Mouse (Mus musculus) hindbrain, embryonic 10.5 days (tissue): ENCODE results near the gene 4930562C15Rik. TPM values are rescaled to one million over a fixed set of nuclear protein-coding genes. Genes with fewer than 3 reads are reported as not detected.

Experiments
- DNase-seq: peaks from one replicate; pipeline ENCODE4 v3.0.0-alpha.2; 2017; ENCODE audit warnings: low spot score
- H3K27ac ChIP-seq: fragments of 300-500 bp; sonication (generic); 2 replicates; pipeline ENCODE4 v1.5.1; 2016; ENCODE audit warnings: mild to moderate bottlenecking, moderate library complexity
- H3K27me3 ChIP-seq: fragments of 300-500 bp; sonication (generic); 2 replicates; pipeline ENCODE4 v1.6.1; 2016; ENCODE audit warnings: mild to moderate bottlenecking; ENCODE audit not compliant: poor library complexity, insufficient read depth, severe bottlenecking
- H3K36me3 ChIP-seq: fragments of 300-500 bp; sonication (generic); 2 replicates; pipeline ENCODE4 v1.6.1; 2016; ENCODE audit warnings: mild to moderate bottlenecking, moderate library complexity
- H3K4me1 ChIP-seq: fragments of 300-500 bp; sonication (generic); replicated peaks from 2 replicates; pipeline ENCODE4 v1.6.1; 2016; ENCODE audit warnings: mild to moderate bottlenecking
- H3K4me3 ChIP-seq: fragments of 300-500 bp; sonication (generic); 2 replicates; pipeline ENCODE4 v1.5.1; 2016; ENCODE audit warnings: mild to moderate bottlenecking, moderate library complexity
- H3K9me3 ChIP-seq: fragments of 300-500 bp; sonication (generic); 2 replicates; pipeline ENCODE4 v1.6.1; 2016; ENCODE audit warnings: mild to moderate bottlenecking, moderate library complexity
- WGBS: fragments of 180-500 bp; shearing (Covaris S2); methylation state at CpG from one replicate; pipeline ENCODE4 v1.1.7; 2016; 5-methylcytosine and 5-hydroxymethylcytosine counted together
- polyA plus RNA-seq: library from polyadenylated mRNA; unstranded; fragments of >200 nt; fragmentation: Nextera tagmentation; extraction: Ambion mirVana; gene quantifications from 2 replicates; pipeline ENCODE4 v1.2.1, GENCODE M21; 2016

Gene 4930562C15Rik
- polyA plus RNA-seq, 1 experiment from 2014 or later = 0.55 TPM

GRCm38 (mm10) chr16:4903491-4904102, 68.4 kb downstream of the 4930562C15Rik start:
- Histone ChIP-seq H3K9me3 (no peaks in the 10 kb centered on the region), H3K36me3 (peaks cover 7% of the 10 kb centered on the region), H3K4me3 (no peak overlapping the region), H3K27me3 (no peaks in the 10 kb centered on the region), H3K4me1 (peaks cover 12% of the 10 kb centered on the region), H3K27ac (no peak overlapping the region)
- DNase-seq = no peak
- 87% methylated on average over 6 of the region's 6 CpGs for WGBS

GRCm38 (mm10) chr16:4904878-4905277, 69.7 kb downstream of the 4930562C15Rik start:
- WGBS = 91% methylated on average over 3 of the region's 3 CpGs
- H3K27ac ChIP-seq = no peak overlapping the region
- 0 out of 2 replicates have a peak, but pooled peaks cover 9% of the 10 kb centered on the region for H3K4me1 ChIP-seq
- H3K36me3 ChIP-seq = peaks cover 19% of the 10 kb centered on the region
- DNase-seq = no peak
- H3K4me3 ChIP-seq = no peak overlapping the region
- H3K9me3 ChIP-seq = no peaks in the 10 kb centered on the region
- no peaks in the 10 kb centered on the region for H3K27me3 ChIP-seq

GRCm38 (mm10) chr16:4905591-4905990, 70.4 kb downstream of the 4930562C15Rik start:
- no peak overlapping the region for H3K27ac ChIP-seq
- H3K9me3 ChIP-seq = no peaks in the 10 kb centered on the region
- H3K27me3 ChIP-seq = no peaks in the 10 kb centered on the region
- 0 out of 2 replicates have a peak, but pooled peaks cover 9% of the 10 kb centered on the region for H3K4me1 ChIP-seq
- DNase-seq = no peak
- H3K4me3 ChIP-seq = no peak overlapping the region
- 63% methylated on average over 1 of the region's 1 CpGs for WGBS
- peaks cover 25% of the 10 kb centered on the region for H3K36me3 ChIP-seq

- Histone ChIP-seq H3K36me3 (peaks cover 35% of the 10 kb centered on the region), H3K9me3 (no peaks in the 10 kb centered on the region), H3K4me3 (no peak overlapping the region), H3K27me3 (no peaks in the 10 kb centered on the region), H3K4me1 (0 out of 2 replicates have a peak, but pooled peaks cover 4% of the 10 kb centered on the region), H3K27ac (no peak overlapping the region)
- no peak for DNase-seq
Observed at GRCm38 (mm10) chr16:4906559-4906958, 71.3 kb downstream of the 4930562C15Rik start.

GRCm38 (mm10) chr16:4907386-4907785, 72.2 kb downstream of the 4930562C15Rik start:
- 0 out of 2 replicates have a peak, but pooled peaks cover 4% of the 10 kb centered on the region for H3K4me1 ChIP-seq
- H3K4me3 ChIP-seq = no peak overlapping the region
- DNase-seq = no peak
- H3K36me3 ChIP-seq = peaks cover 43% of the 10 kb centered on the region
- no peaks in the 10 kb centered on the region for H3K27me3 ChIP-seq
- H3K9me3 ChIP-seq = no peaks in the 10 kb centered on the region
- H3K27ac ChIP-seq = no peak overlapping the region
- WGBS = 85% methylated on average over 2 of the region's 2 CpGs

GRCm38 (mm10) chr16:4907972-4908371, 72.8 kb downstream of the 4930562C15Rik start:
- H3K27ac ChIP-seq = no peak overlapping the region
- no peak for DNase-seq
- H3K27me3 ChIP-seq = no peaks in the 10 kb centered on the region
- 59% methylated on average over 5 of the region's 5 CpGs for WGBS
- H3K36me3 ChIP-seq = peaks cover 49% of the 10 kb centered on the region
- no peaks in the 10 kb centered on the region for H3K9me3 ChIP-seq
- 0 out of 2 replicates have a peak, but pooled peaks cover 4% of the 10 kb centered on the region for H3K4me1 ChIP-seq
- H3K4me3 ChIP-seq = no peak overlapping the region

GRCm38 (mm10) chr16:4909745-4910144, 74.5 kb downstream of the 4930562C15Rik start:
- Histone ChIP-seq H3K36me3 (peaks cover 59% of the 10 kb centered on the region), H3K4me1 (peaks cover 3% of the 10 kb centered on the region; the same call in 1 of the 2 replicates), H3K4me3 (no peak overlapping the region), H3K27me3 (no peaks in the 10 kb centered on the region), H3K27ac (no peak overlapping the region), H3K9me3 (no peaks in the 10 kb centered on the region)
- DNase-seq = no peak
- WGBS = 92% methylated on average over 2 of the region's 2 CpGs

GRCm38 (mm10) chr16:4910758-4911157, 75.5 kb downstream of the 4930562C15Rik start:
- 96% methylated on average over 8 of the region's 8 CpGs for WGBS
- no peaks in the 10 kb centered on the region for H3K27me3 ChIP-seq
- H3K27ac ChIP-seq = no peak overlapping the region
- no peak for DNase-seq
- H3K4me3 ChIP-seq = no peak overlapping the region
- H3K36me3 ChIP-seq = peaks cover 69% of the 10 kb centered on the region
- H3K9me3 ChIP-seq = no peaks in the 10 kb centered on the region
- no peaks in the 10 kb centered on the region; the same call in 1 of the 2 replicates for H3K4me1 ChIP-seq

- no peak overlapping the region for H3K4me3 ChIP-seq
- no peaks in the 10 kb centered on the region; the same call in 1 of the 2 replicates for H3K4me1 ChIP-seq
- H3K27me3 ChIP-seq = no peaks in the 10 kb centered on the region
- no peak overlapping the region for H3K27ac ChIP-seq
- 81% methylated on average over 10 of the region's 10 CpGs for WGBS
- no peak for DNase-seq
- peaks cover 82% of the 10 kb centered on the region for H3K36me3 ChIP-seq
- H3K9me3 ChIP-seq = no peaks in the 10 kb centered on the region
Observed at GRCm38 (mm10) chr16:4912074-4912648, 76.9 kb downstream of the 4930562C15Rik start.

- no peak for DNase-seq
- H3K27me3 ChIP-seq = no peaks in the 10 kb centered on the region
- no peak overlapping the region for H3K27ac ChIP-seq
- no peak overlapping the region for H3K4me3 ChIP-seq
- 80% methylated on average over 11 of the region's 11 CpGs for WGBS
- no peaks in the 10 kb centered on the region; the same call in 1 of the 2 replicates for H3K4me1 ChIP-seq
- no peaks in the 10 kb centered on the region for H3K9me3 ChIP-seq
- peaks cover 79% of the 10 kb centered on the region for H3K36me3 ChIP-seq
Observed at GRCm38 (mm10) chr16:4912907-4913782, 77.9 kb downstream of the 4930562C15Rik start.

GRCm38 (mm10) chr16:4913783-4914735, 78.8 kb downstream of the 4930562C15Rik start:
- Histone ChIP-seq H3K27ac (no peak overlapping the region), H3K36me3 (peaks cover 79% of the 10 kb centered on the region)

GRCm38 (mm10) chr16:4915931-4916330, 80.7 kb downstream of the 4930562C15Rik start:
- Histone ChIP-seq H3K36me3 (peaks cover 72% of the 10 kb centered on the region), H3K9me3 (no peaks in the 10 kb centered on the region), H3K4me1 (no peaks in the 10 kb centered on the region; the same call in 1 of the 2 replicates), H3K27ac (no peak overlapping the region), H3K4me3 (no peak overlapping the region), H3K27me3 (no peaks in the 10 kb centered on the region)
- no peak for DNase-seq
- WGBS = 94% methylated on average over 3 of the region's 3 CpGs

More at GRCm38 (mm10) chr16:4913783-4914735, 78.8 kb downstream of the 4930562C15Rik start:
- 38% methylated on average over 12 of the region's 12 CpGs for WGBS
- Histone ChIP-seq H3K4me3 (no peak overlapping the region), H3K27me3 (no peaks in the 10 kb centered on the region), H3K4me1 (no peaks in the 10 kb centered on the region; the same call in 1 of the 2 replicates), H3K9me3 (no peaks in the 10 kb centered on the region)
- peak; percentile 75 for DNase-seq
